Mouse (Mus musculus) small intestine, adult 2 months (tissue): ENCODE data around the gene Klhdc4. TPM values are rescaled to one million over a fixed set of nuclear protein-coding genes. Genes with fewer than 3 reads are reported as not detected.

Experiments
- H3K27ac ChIP-seq: fragments of 200-500 bp; 2 replicates; pipeline ENCODE4 v1.5.1; 2012; ENCODE audit warnings: low read depth, low read length, control low read depth, inconsistent platforms; ENCODE audit not compliant: insufficient read depth
- H3K27me3 ChIP-seq: fragments of 200-500 bp; 2 replicates; pipeline ENCODE4 v1.6.1; 2012; ENCODE audit warnings: mild to moderate bottlenecking, moderate library complexity, low read length, inconsistent platforms; ENCODE audit not compliant: control insufficient read depth, insufficient read depth
- H3K36me3 ChIP-seq: fragments of 200-500 bp; 2 replicates; pipeline ENCODE4 v1.6.1; 2012; ENCODE audit warnings: mild to moderate bottlenecking, low read length, control low read depth, inconsistent platforms; ENCODE audit not compliant: control insufficient read depth, insufficient read depth
- H3K4me1 ChIP-seq: fragments of 200-500 bp; 2 replicates; pipeline ENCODE4 v1.6.1; 2012; ENCODE audit warnings: low read length, inconsistent platforms, mixed read lengths; ENCODE audit not compliant: control insufficient read depth, insufficient read depth, insufficient read length
- H3K4me3 ChIP-seq: fragments of 200-500 bp; 2 replicates; pipeline ENCODE4 v1.5.1; 2012; ENCODE audit warnings: low read depth, mild to moderate bottlenecking, control low read depth, inconsistent platforms, low read length, moderate library complexity
- CTCF ChIP-seq: fragments of 200-500 bp; IDR thresholded peaks from 2 replicates; pipeline ENCODE4 v1.5.1; 2012; ENCODE audit warnings: low read depth, mild to moderate bottlenecking, control low read depth, inconsistent platforms, low read length, moderate library complexity, mixed read lengths; ENCODE audit not compliant: insufficient replicate concordance, insufficient read length; ENCODE audit errors: extremely low read depth
- POLR2A ChIP-seq: fragments of 200-500 bp; IDR thresholded peaks from 2 replicates; pipeline ENCODE4 v1.6.1; 2012; ENCODE audit warnings: low read depth, mild to moderate bottlenecking, control low read depth, inconsistent platforms, low read length, moderate library complexity
- WGBS: fragments of 180-500 bp; shearing (Covaris S2); methylation state at CpG from one replicate; pipeline ENCODE4 v1.1.7; 2018; 5-methylcytosine and 5-hydroxymethylcytosine counted together
- polyA plus RNA-seq: library from polyadenylated mRNA; depleted of rRNA; stranded (reverse); fragments of >200 nt; gene quantifications from 2 replicates; pipeline ENCODE4 v1.2.3, GENCODE M21; 2012

The Klhdc4 gene
- polyA plus RNA-seq, 1 experiment = 10.8 TPM

GRCm38 (mm10) chr8:121821770-121822169, 7.6 kb downstream of the Klhdc4 start:
- no peak overlapping the region for H3K27ac ChIP-seq
- no peak overlapping the region for H3K4me3 ChIP-seq
- peaks cover 8% of the 10 kb centered on the region for H3K36me3 ChIP-seq
- no peaks in the 10 kb centered on the region for H3K4me1 ChIP-seq
- WGBS = 84% methylated on average over 9 of the region's 9 CpGs
- no peaks in the 10 kb centered on the region for H3K27me3 ChIP-seq
- TF ChIP-seq CTCF (no peak), POLR2A (no peak)

GRCm38 (mm10) chr8:121821320-121821719, 8.0 kb downstream of the Klhdc4 start:
- TF ChIP-seq POLR2A (no peak), CTCF (no peak)
- 85% methylated on average over 11 of the region's 11 CpGs for WGBS
- H3K36me3 ChIP-seq = peaks cover 10% of the 10 kb centered on the region
- no peaks in the 10 kb centered on the region for H3K4me1 ChIP-seq
- H3K27ac ChIP-seq = no peak overlapping the region
- H3K27me3 ChIP-seq = no peaks in the 10 kb centered on the region
- no peak overlapping the region for H3K4me3 ChIP-seq

GRCm38 (mm10) chr8:121820840-121821239, 8.5 kb downstream of the Klhdc4 start:
- H3K27ac ChIP-seq = no peak overlapping the region
- no peaks in the 10 kb centered on the region for H3K4me1 ChIP-seq
- no peak overlapping the region for H3K4me3 ChIP-seq
- TF ChIP-seq POLR2A (no peak), CTCF (no peak)
- H3K27me3 ChIP-seq = no peaks in the 10 kb centered on the region
- 91% methylated on average over 6 of the region's 6 CpGs for WGBS
- peaks cover 11% of the 10 kb centered on the region for H3K36me3 ChIP-seq

GRCm38 (mm10) chr8:121818226-121818625, 11.1 kb downstream of the Klhdc4 start:
- Histone ChIP-seq H3K27me3 (no peaks in the 10 kb centered on the region), H3K4me3 (no peak overlapping the region), H3K27ac (no peak overlapping the region), H3K36me3 (peaks cover 22% of the 10 kb centered on the region), H3K4me1 (no peaks in the 10 kb centered on the region)
- WGBS = 83% methylated on average over 7 of the region's 7 CpGs
- TF ChIP-seq CTCF = no peak
- TF ChIP-seq POLR2A = no peak

GRCm38 (mm10) chr8:121811931-121812570, 17.3 kb downstream of the Klhdc4 start:
- Histone ChIP-seq H3K27me3 (no peaks in the 10 kb centered on the region), H3K4me3 (no peak overlapping the region), H3K27ac (no peak overlapping the region), H3K36me3 (peaks cover 23% of the 10 kb centered on the region), H3K4me1 (no peaks in the 10 kb centered on the region)
- 94% methylated on average over 12 of the region's 12 CpGs for WGBS
- TF ChIP-seq CTCF = no peak
- TF ChIP-seq POLR2A = no peak

- no peaks in the 10 kb centered on the region for H3K27me3 ChIP-seq
- TF ChIP-seq CTCF (no peak), POLR2A (no peak)
- H3K4me3 ChIP-seq = no peak overlapping the region
- WGBS = 92% methylated on average over 3 of the region's 3 CpGs
- peaks cover 25% of the 10 kb centered on the region for H3K36me3 ChIP-seq
- no peak overlapping the region for H3K27ac ChIP-seq
- no peaks in the 10 kb centered on the region for H3K4me1 ChIP-seq
These were observed 17.9 kb downstream of the Klhdc4 start for GRCm38 (mm10) chr8:121811502-121811901.

- no peak for TF ChIP-seq POLR2A
- no peak for TF ChIP-seq CTCF
- Histone ChIP-seq H3K36me3 (peaks cover 36% of the 10 kb centered on the region), H3K27ac (no peak overlapping the region), H3K4me3 (no peak overlapping the region), H3K27me3 (no peaks in the 10 kb centered on the region), H3K4me1 (no peaks in the 10 kb centered on the region)
- 92% methylated on average over 11 of the region's 11 CpGs for WGBS
These were observed 19.7 kb downstream of the Klhdc4 start for GRCm38 (mm10) chr8:121809524-121810155.
